Mouse (Mus musculus) bone marrow macrophage, adult 2 months (primary cell): ENCODE data around the gene Th.

Experiments
- CTCF ChIP-seq: IDR thresholded peaks from 2 replicates; pipeline ENCODE4 v1.5.1; 2012; ENCODE audit warnings: low read depth, mild to moderate bottlenecking, low read length, moderate library complexity
- POLR2A ChIP-seq: IDR thresholded peaks from 2 replicates; pipeline ENCODE4 v1.6.1; 2012; ENCODE audit warnings: mild to moderate bottlenecking, low read depth, low read length, borderline replicate concordance

GRCm38 (mm10) chr7:142967884-142968808 lies 37.2 kb upstream of the Th start:
- TF ChIP-seq CTCF (no peak), POLR2A (no peak)
